Comparison of ENCODE assay signal across 9 mouse cellular contexts in genomic region chr12:71796517-71796916, GRCm38 (mm10). TPM values are rescaled to one million over a fixed set of nuclear protein-coding genes. Genes with fewer than 3 reads are reported as not detected.
A peak's percentile ranks its signal among the peaks of the same experiment; 100 is the strongest.
DNase-seq lines count a peak whose midpoint lies in the region; ATAC-seq and TF ChIP-seq lines count a peak whose summit lies in the region.
"Had no signal": no experiment of that assay in that cellular context is flagged by ENCODE, and none has a peak within 500 bp of the region (broad histone marks: within the 10 kb centered on the region; RNA-seq: fewer than 3 reads in every experiment).

No protein-coding gene starts in this region.

- no peaks in the 10 kb centered on the region for H3K9me3 ChIP-seq in heart, embryonic 14.5 days (ENCODE audit: control insufficient read depth, low read length)
- no peaks in the 10 kb centered on the region for H3K9me3 ChIP-seq in stomach, embryonic 15.5 days
- H3K9me3 ChIP-seq in stomach, postnatal 0 days (ENCODE audit: control insufficient read depth, low read length) = no peaks in the 10 kb centered on the region

- no peak for TF ChIP-seq CTCF in stomach, postnatal 0 days (IDR thresholded peaks at IDR 0.05; ENCODE audit: low read depth)
- no peak for TF ChIP-seq CTCF in cerebellum, adult 2 months (IDR thresholded peaks at IDR 0.05; ENCODE audit: borderline replicate concordance, insufficient read depth, low read depth, low read length)

- H3K36me3 ChIP-seq in heart, embryonic 14.5 days (ENCODE audit: control insufficient read depth, insufficient read depth, low read length) = no peaks in the 10 kb centered on the region
- no peaks in the 10 kb centered on the region for H3K36me3 ChIP-seq in stomach, embryonic 15.5 days
- H3K36me3 ChIP-seq in stomach, postnatal 0 days (ENCODE audit: control insufficient read depth, insufficient read depth, low read length) = no peaks in the 10 kb centered on the region

- no peak overlapping the region for H3K4me3 ChIP-seq in heart, embryonic 14.5 days (ENCODE audit: control insufficient read depth in 1 of 2, insufficient read depth in 1 of 2, low read depth in 1 of 2, low read length in 2 of 2)
- no peak overlapping the region for H3K4me3 ChIP-seq in stomach, embryonic 15.5 days (replicated peaks)
- no peak overlapping the region for H3K4me3 ChIP-seq in stomach, postnatal 0 days (ENCODE audit: low read depth, low read length)
- H3K4me3 ChIP-seq in cerebellum, adult 2 months (replicated peaks; ENCODE audit: insufficient read depth, low read depth, low read length) = no peak overlapping the region

- H3K4me2 ChIP-seq in heart, embryonic 14.5 days (ENCODE audit: low read length) = 0 out of 2 replicates have a peak overlapping the region, but pooled peaks have one; percentile 14
- peak overlapping the region; percentile 27; the same call in 1 of the 2 replicates for H3K4me2 ChIP-seq in stomach, embryonic 15.5 days
- no peak overlapping the region for H3K4me2 ChIP-seq in stomach, postnatal 0 days (replicated peaks; ENCODE audit: low read depth)

- H3K27me3 ChIP-seq in heart, embryonic 14.5 days (ENCODE audit: control insufficient read depth, insufficient read depth, low read length) = no peaks in the 10 kb centered on the region
- H3K27me3 ChIP-seq in stomach, embryonic 15.5 days (replicated peaks) = no peaks in the 10 kb centered on the region
- no peaks in the 10 kb centered on the region for H3K27me3 ChIP-seq in stomach, postnatal 0 days (ENCODE audit: control insufficient read depth, insufficient read depth, low read length)
- H3K27me3 ChIP-seq in cerebellum, adult 2 months (ENCODE audit: control insufficient read depth, insufficient read depth, low read length) = no peaks in the 10 kb centered on the region

- peaks cover 5 to 7% of the 10 kb centered on the region in 2 experiments for H3K4me1 ChIP-seq in heart, embryonic 14.5 days (ENCODE audit: control insufficient read depth in 2 of 2, insufficient read depth in 2 of 2, low read length in 2 of 2)
- peaks cover 5% of the 10 kb centered on the region; the same call in 1 of the 2 replicates for H3K4me1 ChIP-seq in stomach, embryonic 15.5 days
- H3K4me1 ChIP-seq in stomach, postnatal 0 days (replicated peaks; ENCODE audit: control insufficient read depth, insufficient read depth) = no peaks in the 10 kb centered on the region
- H3K4me1 ChIP-seq in cerebellum, adult 2 months (ENCODE audit: control insufficient read depth, insufficient read depth, low read length) = no peaks in the 10 kb centered on the region

- no peak for TF ChIP-seq EP300 in stomach, postnatal 0 days (optimal IDR thresholded peaks at IDR 0.05)

- H3K27ac ChIP-seq in heart, embryonic 14.5 days (replicated peaks in 1 of 2; ENCODE audit: control insufficient read depth in 1 of 2, insufficient read depth in 1 of 2, low read depth in 2 of 2, low read length in 2 of 2) = no peak overlapping the region
- no peak overlapping the region for H3K27ac ChIP-seq in stomach, embryonic 15.5 days
- no peak overlapping the region for H3K27ac ChIP-seq in stomach, postnatal 0 days (replicated peaks)
- no peak overlapping the region for H3K27ac ChIP-seq in cerebellum, adult 2 months (ENCODE audit: insufficient read depth, low read length)

- WGBS in heart, embryonic 14.5 days = 9% methylated on average over 7 of the region's 7 CpGs
- 7% methylated on average over 7 of the region's 7 CpGs for WGBS in stomach, embryonic 15.5 days
- WGBS in stomach, postnatal 0 days = 8% methylated on average over 7 of the region's 7 CpGs
- 21% methylated on average over 7 of the region's 7 CpGs for WGBS in cerebellum, adult 2 months

- ATAC-seq in heart, embryonic 14.5 days (ENCODE audit: insufficient number of reproducible peaks, insufficient read depth, low FRiP score, low read depth) = no peak
- no peak for ATAC-seq in stomach, embryonic 15.5 days (ENCODE audit: insufficient read depth, low FRiP score, low read depth)
- ATAC-seq in stomach, postnatal 0 days (ENCODE audit: low FRiP score, low TSS enrichment) = no peak

- no peak overlapping the region for H3K9ac ChIP-seq in heart, embryonic 14.5 days (ENCODE audit: low read length)
- no peak overlapping the region for H3K9ac ChIP-seq in stomach, embryonic 15.5 days
- H3K9ac ChIP-seq in stomach, postnatal 0 days (ENCODE audit: low read length) = no peak overlapping the region

- intact Hi-C loops in heart, postnatal 36 days (cut with DNase I) = no loop called here

- TF ChIP-seq POLR2A in cerebellum, adult 2 months (IDR thresholded peaks at IDR 0.05; ENCODE audit: borderline replicate concordance, insufficient read depth, low read length) = no peak

- no peak for DNase-seq in heart, postnatal 36 days
- DNase-seq in stomach, postnatal 0 days (ENCODE audit: low spot score) = no peak
- peak; percentile 23 for DNase-seq in kidney, adult 11 months
- peak; percentile 29 for DNase-seq in retina, embryonic 14.5 days (ENCODE audit: low spot score)
- no peak for DNase-seq in cerebellum, adult 9-11 months
- no peak for DNase-seq in cerebellum, adult 2 months
- DNase-seq: adrenal gland, postnatal 14 days had no signal

RNA-seq across cellular contexts. Expression of gene Daam1, which starts 34.4 kb away (rescaled TPM):
- polyA plus RNA-seq in heart, embryonic 14.5 days (2014; fragmentation: Nextera tagmentation; extraction: Ambion mirVana) = 28.9 and 33.3 TPM in 2 replicates
- 10 to 100 TPM; 68.1 to 82.1 TPM for total RNA-seq in heart, postnatal 36 days (2021)
- polyA plus RNA-seq in stomach, embryonic 15.5 days (2015; fragmentation: Nextera tagmentation; extraction: Ambion mirVana) = 9.8 and 10.0 TPM in 2 replicates
- 6.9 and 7.2 TPM in 2 replicates for polyA plus RNA-seq in stomach, postnatal 0 days (2015; fragmentation: Nextera tagmentation; extraction: Ambion mirVana)
- polyA plus RNA-seq in cerebellum, adult 2 months (2012; rRNA removed) = 30.1 and 31.2 TPM in 2 replicates

Comparison
In these comparisons a context has a peak if more than half of its experiments do, and no peak if none do; other contexts are left out.
1. DNase-seq: peak in kidney, adult 11 months (single experiment) and retina, embryonic 14.5 days (single experiment); none in heart, postnatal 36 days (0 of 2), stomach, postnatal 0 days (single experiment), cerebellum, adult 9-11 months (single experiment) and cerebellum, adult 2 months (0 of 2).